Mouse (Mus musculus): ENCODE measurements around the gene Chn1.

DNA sequence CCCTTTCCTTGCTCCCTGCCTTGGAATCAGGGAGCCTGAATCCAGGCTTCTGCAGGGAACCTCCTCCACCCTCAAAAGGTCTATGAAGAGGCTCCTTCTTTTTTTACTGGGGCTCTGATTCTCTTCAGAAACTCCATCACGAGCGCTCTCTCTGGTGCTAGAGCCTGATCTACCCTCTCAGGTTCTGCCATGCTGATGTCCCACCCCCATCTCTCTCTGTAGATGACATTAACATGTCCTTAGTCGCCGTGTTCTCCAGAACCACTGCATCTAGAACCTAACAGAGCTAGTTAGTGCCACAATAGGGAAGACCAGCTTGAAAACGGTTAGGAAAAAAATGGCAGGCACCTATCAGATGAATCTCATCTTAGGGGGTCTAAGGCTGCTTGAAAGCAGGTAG, 178.8 kb downstream of the Chn1 start:
- no peak for TF ChIP-seq POLR2A (IDR thresholded peaks at IDR 0.05; ENCODE audit: borderline replicate concordance, extremely low read depth, insufficient read depth, insufficient read length, poor library complexity, severe bottlenecking)
- no peak for TF ChIP-seq CTCF (IDR thresholded peaks at IDR 0.05; ENCODE audit: borderline replicate concordance, extremely low read depth, insufficient read depth, insufficient read length)
